Mouse (Mus musculus) thymus, adult 2 months (tissue): ENCODE results near the gene Lrrc26.

Source experiments
- CTCF ChIP-seq: fragments of 200-500 bp; IDR thresholded peaks from 2 replicates; pipeline ENCODE4 v1.5.1; 2012; ENCODE audit warnings: mild to moderate bottlenecking, control low read depth, low read length, moderate library complexity, borderline replicate concordance; ENCODE audit not compliant: control insufficient read depth, poor library complexity, insufficient read depth; ENCODE audit errors: extremely low read depth
- POLR2A ChIP-seq: fragments of 200-500 bp; IDR thresholded peaks from 2 replicates; pipeline ENCODE4 v1.6.1; 2012; ENCODE audit warnings: mild to moderate bottlenecking, low read length, control low read depth, moderate library complexity; ENCODE audit not compliant: control insufficient read depth, poor library complexity, insufficient read depth; ENCODE audit errors: extremely low read depth

DNA sequence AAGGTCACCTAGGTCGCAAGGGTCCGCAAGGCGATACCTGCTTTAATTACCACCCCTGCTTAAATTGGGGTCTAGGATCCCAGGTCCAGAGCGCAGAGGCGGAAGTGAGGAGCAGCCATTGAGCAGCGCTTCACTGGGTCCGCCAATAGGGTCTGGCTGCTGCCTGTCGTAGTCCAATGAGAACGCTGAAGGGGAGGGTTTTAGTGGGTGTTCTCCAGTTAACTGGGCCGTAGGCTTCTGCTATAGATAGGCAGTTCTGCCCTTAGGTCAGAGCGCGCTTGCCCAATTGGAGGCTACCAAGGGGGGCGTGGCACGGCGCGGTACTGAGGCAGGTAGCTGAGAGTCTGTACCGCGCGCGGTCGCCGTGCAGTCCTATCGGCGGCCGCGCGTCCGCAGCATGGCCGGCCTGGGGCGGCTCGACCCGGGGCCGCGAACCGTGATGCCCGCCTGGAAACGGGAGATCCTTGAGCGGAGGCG, 27.4 kb upstream of the Lrrc26 start, which contains the start of gene Tprn:
- TF ChIP-seq POLR2A (peak; percentile 54), CTCF (no peak)
